Mouse (Mus musculus) testis, adult 2 months (tissue): ENCODE measurements around the gene Hsd17b2.

Experiments used
- CTCF ChIP-seq: fragments of 200-500 bp; IDR thresholded peaks from 2 replicates; pipeline ENCODE4 v1.5.1; 2012; ENCODE audit warnings: low read depth, mild to moderate bottlenecking, inconsistent platforms, low read length, moderate library complexity; ENCODE audit not compliant: control insufficient read depth, insufficient read depth, insufficient replicate concordance
- POLR2A ChIP-seq: fragments of 200-500 bp; IDR thresholded peaks from 2 replicates; pipeline ENCODE4 v1.6.1; 2012; ENCODE audit warnings: low read depth, mild to moderate bottlenecking, inconsistent platforms, low read length, moderate library complexity; ENCODE audit not compliant: control insufficient read depth

DNA sequence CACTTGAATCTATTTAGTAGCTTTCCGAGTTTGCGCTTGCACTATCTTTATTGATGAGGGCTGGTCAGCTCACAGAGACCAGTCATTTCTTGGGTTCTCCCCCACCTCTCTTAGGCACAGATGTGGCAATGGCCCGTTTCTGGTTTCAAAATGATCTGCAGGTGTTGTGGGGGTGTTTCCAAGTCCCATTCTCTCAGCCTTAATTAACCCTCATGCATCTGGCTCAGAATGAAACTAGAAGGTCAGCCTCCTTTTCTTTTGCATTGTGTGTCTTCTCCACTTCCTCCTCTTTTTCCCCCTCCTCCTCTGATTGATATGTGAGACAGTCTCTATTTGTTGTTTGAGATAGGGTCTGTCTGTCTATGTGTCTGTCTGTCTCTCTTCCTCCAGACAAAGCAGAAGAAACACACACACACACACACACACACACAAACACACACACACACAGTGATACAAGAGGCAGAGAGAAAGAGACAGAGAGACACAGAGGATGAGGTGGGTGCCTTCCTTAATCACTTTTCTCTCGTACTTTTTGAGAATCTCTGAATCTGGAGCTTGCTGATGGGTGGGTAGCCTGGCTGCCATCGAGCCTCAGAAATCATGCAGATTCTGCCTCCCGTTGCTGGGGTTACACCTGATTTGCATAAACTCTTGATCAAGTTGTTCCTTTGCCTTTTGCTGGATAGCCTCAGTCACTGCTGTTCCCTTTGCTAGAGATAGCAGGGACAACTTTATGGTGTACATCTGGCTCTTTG, 79.8 kb downstream of the Hsd17b2 start:
- TF ChIP-seq CTCF (no peak), POLR2A (no peak)
